Mouse (Mus musculus): ENCODE data around the gene Ddx28.

The Ddx28 gene

GRCm38 (mm10) chr8:106011643-106011986 lies at the start of gene Ddx28:
Ddx28 (minus strand) TSS chr8:106011882.
- no peak for DNase-seq (ENCODE audit: low read depth, low spot score)

DNA sequence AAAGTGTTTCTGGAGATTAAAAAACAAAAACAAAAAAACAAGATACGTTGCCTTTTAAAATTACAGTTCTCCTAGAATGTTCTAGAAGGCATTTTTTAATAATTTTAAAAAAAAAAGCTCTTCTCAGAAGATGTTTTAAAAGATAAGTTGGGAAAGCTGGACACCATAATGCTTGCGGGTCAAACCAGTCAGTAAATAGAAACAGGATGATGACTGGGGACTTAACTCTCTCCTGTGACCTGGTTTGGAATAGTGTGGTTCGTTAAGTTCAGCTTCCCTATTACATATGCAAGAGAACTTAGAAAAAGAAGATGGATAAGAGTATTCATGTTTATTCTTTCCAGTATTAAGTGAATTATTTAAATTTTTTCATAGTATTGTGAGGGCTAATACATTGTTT lies 48.8 kb upstream of the Ddx28 start:
- no peak for DNase-seq (ENCODE audit: low read depth, low spot score)

GRCm38 (mm10) chr8:106059613-106060371 lies 48.1 kb upstream of the Ddx28 start:
- peak; percentile 46 for DNase-seq (ENCODE audit: low read depth, low spot score)

- peak; percentile 97 for DNase-seq (ENCODE audit: low read depth, low spot score)
Observed at GRCm38 (mm10) chr8:106058731-106059612, 47.3 kb upstream of the Ddx28 start, which contains the start of gene Nfatc3. Nfatc3 (plus strand) TSS chr8:106058840.

DNA sequence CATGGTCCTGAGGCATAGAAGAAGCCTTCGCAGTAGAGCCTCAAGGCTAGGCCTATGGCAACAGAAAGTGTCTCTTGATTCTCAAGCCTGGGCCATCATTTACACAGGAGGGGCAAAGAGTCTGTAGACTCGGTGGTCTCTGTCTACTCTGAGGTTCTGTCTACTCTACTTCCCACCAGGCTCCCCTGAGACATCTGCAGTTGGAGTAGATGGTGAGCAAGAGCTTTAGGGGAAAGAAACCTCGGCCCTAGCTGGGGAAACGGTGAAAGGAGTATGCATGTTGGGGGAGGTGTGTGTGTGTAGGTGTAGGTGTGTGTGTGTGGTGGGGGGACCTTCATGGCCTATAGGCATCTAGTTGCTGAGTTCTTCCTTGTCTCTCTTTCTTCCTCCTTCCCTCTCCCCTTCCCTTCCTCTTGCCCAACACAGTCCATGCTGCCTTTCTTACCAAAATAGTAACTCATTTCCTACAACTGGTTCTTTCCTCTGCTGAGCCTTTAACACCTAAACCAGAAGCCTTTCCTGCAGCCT lies 44.8 kb upstream of the Ddx28 start:
- DNase-seq (ENCODE audit: low read depth, low spot score): no peak

GRCm38 (mm10) chr8:106055038-106055437 lies 43.4 kb upstream of the Ddx28 start:
- DNase-seq (ENCODE audit: low read depth, low spot score): no peak

DNA sequence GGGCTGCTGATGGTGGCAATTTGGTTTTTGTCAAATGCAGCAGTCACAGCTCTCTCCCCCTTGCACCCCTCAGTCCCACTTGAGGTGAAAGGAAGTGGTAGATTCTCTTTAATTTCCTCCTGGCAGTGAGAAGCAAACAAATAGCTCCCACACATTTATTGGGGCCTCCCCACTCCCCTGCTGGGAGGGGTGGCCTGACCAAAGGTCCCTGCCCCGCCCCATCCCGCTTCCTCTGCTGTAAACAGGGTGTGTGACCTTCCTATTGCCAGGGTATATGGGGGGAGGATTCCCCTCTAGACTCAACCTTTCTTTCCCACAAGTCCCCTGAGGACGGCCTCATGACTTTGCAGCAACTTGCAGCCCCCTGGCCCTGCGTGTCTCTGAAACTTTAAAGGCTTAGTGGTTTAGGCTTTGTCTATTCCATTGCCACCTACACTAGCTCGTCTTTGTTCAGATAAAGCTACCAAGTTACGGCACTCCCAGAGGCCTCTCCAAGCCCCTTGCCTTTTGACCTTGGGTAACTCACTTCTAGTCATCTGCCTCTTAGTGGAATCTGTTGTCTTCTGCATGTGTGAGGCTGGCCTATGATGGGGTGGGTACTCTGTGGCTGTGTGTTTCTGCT lies 42.6 kb upstream of the Ddx28 start:
- DNase-seq (ENCODE audit: low read depth, low spot score): no peak

DNA sequence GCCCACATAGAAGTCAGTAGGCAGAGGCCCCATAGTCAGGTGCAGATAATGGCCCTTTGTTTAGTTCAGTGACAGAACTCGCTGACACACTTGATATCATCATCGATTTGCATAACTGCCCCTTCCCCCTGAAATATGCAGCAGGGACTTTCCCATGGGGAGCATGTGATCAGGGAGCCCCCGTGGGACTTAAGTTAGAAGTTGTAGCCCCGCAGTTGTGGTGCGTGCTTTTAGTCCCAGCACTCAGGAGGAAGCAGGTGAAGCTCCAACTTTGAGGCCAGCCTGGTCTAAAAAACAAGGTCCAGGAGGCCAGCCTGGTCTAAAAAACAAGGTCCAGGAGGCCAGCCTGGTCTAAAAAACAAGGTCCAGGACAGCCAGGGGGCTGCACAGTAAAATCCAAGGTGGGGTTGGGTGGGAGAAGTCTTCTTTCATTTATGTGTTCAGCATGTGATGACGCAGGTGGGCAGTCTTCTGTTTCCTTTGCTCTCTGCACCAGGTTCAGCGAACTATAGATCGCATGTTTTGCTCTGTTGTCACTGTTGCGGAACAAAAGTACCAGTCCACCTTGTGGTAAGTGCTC lies 40.9 kb upstream of the Ddx28 start:
- no peak for DNase-seq (ENCODE audit: low read depth, low spot score)

GRCm38 (mm10) chr8:106051068-106051467 lies 39.4 kb upstream of the Ddx28 start:
- DNase-seq (ENCODE audit: low read depth, low spot score): no peak

DNA sequence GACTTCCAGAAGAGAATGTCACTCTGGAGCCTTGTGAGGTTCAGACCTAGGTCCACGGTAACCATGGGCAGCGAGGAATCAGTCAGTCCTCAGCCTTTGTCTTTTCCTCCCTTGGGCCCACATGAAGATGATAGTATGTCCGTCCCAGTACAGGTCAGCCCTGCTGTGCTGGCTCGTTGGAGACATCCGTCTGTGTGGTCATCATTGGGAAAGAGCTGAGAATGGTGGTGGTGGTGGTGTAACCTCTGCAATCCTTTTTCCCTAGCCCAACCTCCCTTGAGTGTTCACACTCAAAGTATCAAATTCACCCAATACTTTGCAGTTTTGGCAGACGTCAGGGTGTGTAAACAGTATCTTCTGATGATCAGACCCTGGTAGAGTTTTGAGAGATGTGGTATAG lies 38.2 kb upstream of the Ddx28 start:
- DNase-seq (ENCODE audit: low read depth, low spot score): no peak

GRCm38 (mm10) chr8:106047854-106048630 lies 36.4 kb upstream of the Ddx28 start:
- no peak for DNase-seq (ENCODE audit: low read depth, low spot score)

DNA sequence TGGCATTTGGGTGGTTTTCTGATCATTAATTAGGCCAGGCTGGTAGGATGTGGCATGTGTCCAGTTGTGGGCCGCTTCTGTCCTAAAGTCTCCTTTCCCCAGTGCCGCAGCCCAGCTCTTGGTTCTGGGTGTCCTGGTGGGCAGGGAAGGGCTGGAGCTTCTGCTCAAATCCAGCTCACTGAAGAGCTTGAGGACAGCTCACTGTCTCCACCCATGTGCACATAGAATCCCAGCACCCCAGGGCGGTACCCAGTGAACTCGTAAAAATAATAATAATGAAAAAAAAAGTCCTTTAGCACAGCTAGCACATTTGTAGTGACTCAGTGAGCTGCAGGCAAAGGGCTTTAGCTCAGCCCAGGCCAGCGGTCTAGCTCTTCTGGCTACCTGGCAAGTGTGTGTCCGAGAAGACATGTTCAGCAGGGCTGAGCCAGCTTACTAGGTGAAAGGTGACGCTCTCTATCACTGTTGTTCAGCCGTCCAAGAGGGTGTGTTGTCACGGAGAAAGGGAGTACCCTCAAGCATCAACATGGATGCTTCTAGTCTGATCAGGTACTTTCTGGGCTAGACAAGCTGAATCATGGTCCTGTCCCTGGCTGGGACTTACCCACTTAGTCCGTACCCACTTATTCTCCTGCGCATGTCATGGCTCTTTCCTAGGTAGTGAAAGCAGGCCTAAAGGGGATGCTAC lies 35.3 kb upstream of the Ddx28 start:
- no peak for DNase-seq (ENCODE audit: low read depth, low spot score)

GRCm38 (mm10) chr8:106044151-106044550 lies 32.5 kb upstream of the Ddx28 start:
- no peak for DNase-seq (ENCODE audit: low read depth, low spot score)

GRCm38 (mm10) chr8:106043055-106043454 lies 31.4 kb upstream of the Ddx28 start:
- no peak for DNase-seq (ENCODE audit: low read depth, low spot score)

DNA sequence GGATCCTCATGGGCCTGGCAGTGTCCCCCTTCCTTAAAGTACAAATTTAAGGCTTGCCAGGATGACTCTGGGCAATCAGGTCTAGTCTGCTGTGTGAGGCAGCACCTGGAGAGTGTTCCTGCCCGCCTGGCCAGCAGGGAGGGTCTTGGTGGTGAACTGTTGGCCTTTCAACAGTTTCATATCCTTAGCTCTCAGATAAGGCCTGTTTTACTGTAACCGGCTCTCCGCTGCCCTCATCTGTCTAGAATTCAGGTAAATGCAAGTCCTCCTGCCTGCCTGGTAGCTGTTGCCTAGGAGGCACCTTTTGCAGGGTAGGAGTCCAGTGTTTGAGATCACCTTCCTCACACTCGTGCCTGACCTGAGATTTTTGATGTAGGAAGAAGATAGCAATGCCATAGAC lies 28.5 kb upstream of the Ddx28 start:
- DNase-seq (ENCODE audit: low read depth, low spot score): no peak

GRCm38 (mm10) chr8:106039605-106040004 lies 27.9 kb upstream of the Ddx28 start:
- DNase-seq (ENCODE audit: low read depth, low spot score): no peak

- no peak for DNase-seq (ENCODE audit: low read depth, low spot score)
Observed at GRCm38 (mm10) chr8:106038721-106039120, 27.0 kb upstream of the Ddx28 start.

- DNase-seq (ENCODE audit: low read depth, low spot score): peak; percentile 39
Observed at GRCm38 (mm10) chr8:106022483-106022882, 10.8 kb upstream of the Ddx28 start.

DNA sequence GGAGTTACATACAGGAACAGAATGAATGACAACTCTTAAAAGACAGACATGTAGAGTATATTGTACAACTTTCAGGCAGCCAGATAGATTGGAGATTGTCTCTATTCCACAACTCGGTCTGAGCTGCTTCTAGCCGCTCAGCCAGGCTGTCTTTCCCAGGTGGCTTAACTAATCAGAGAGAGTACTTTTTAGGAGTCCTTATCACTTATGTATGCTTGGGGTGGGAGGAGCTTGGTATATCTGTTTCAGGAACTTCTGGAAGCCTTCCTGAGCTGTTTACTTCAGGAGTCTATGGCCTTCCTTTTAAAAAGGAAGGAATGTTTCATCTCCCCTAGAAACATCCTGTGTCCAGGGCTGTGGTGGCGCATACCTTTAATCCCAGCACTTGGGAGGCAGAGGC lies 6.4 kb upstream of the Ddx28 start:
- no peak for DNase-seq (ENCODE audit: low read depth, low spot score)

DNA sequence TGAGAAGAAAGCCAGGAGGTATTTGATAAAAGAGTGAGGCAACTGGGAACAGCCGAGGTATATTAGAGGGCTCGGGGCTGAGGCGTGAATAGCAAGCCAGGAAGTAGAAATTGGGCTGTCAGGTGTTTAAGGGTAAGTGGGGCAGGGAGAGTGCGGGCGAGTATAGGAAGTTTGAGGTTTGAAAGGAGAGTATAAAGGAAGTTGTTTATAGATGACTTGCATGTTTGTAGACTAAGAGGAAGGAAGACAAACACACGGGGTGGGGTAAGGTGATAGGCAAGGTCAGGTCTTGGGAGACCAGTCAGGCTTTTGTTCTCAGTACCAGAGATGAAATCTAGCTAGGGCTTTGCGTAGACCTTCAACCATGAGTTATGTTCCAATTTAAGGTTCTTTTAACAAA lies 5.4 kb upstream of the Ddx28 start:
- DNase-seq (ENCODE audit: low read depth, low spot score): no peak
